Mouse (Mus musculus): Measurements from ENCODE around the gene Rfng. TPM values are rescaled to one million over a fixed set of nuclear protein-coding genes. Genes with fewer than 3 reads are reported as not detected.

Gene Rfng
- polyA plus RNA-seq, 1 experiment from 2014 or later = 23.7 TPM

DNA sequence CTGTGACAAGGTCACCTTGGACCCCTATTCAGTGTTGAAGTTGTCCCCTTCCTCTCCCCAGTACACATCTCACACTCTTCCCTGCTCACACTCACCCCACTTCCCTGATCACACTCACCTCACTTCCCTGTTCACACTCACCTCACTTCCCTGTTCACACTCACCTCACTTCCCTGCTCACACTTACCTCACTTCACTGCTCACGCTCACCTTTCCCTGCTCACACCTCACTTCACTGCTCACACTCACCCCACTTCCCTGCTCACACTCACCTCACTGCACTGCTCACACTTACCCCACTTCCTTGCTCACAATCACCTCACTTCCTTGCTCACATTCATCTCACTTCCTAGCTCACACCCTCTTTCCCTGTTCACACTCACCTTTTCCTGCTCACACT lies 52.6 kb downstream of the Rfng start:
- no peak overlapping the region for H3K4me3 ChIP-seq (ENCODE audit: low read depth, low read length)
- DNase-seq (ENCODE audit: low spot score) (no peak), ATAC-seq (ENCODE audit: insufficient number of reproducible peaks, low FRiP score, low TSS enrichment, low read depth) (no peak)
- WGBS = 97% methylated on average over 1 of the region's 1 CpGs
- no peaks in the 10 kb centered on the region for H3K9me3 ChIP-seq (ENCODE audit: control insufficient read depth, low read length)
- no peak overlapping the region for H3K4me2 ChIP-seq (ENCODE audit: low read depth, severe bottlenecking)
- no peaks in the 10 kb centered on the region for H3K36me3 ChIP-seq (ENCODE audit: control insufficient read depth, insufficient read depth, low read length)
- H3K27me3 ChIP-seq (ENCODE audit: control insufficient read depth, insufficient read depth, low read length) = no peaks in the 10 kb centered on the region
- no peak overlapping the region for H3K27ac ChIP-seq (replicated peaks; ENCODE audit: low read depth, low read length)
- no peak overlapping the region for H3K9ac ChIP-seq (ENCODE audit: low read length)
- H3K4me1 ChIP-seq (ENCODE audit: control insufficient read depth, insufficient read depth, low read length) = 0 out of 2 replicates have a peak, but pooled peaks cover 3% of the 10 kb centered on the region

Other genes starting within 250 kb of the Rfng start
- gene Mcrip1, start 234.5 kb downstream of the Rfng start, polyA plus RNA-seq (2014; fragmentation: Nextera tagmentation; extraction: Ambion mirVana) = 234 and 252 TPM in 2 replicates
- gene Ppp1r27, start 233.1 kb downstream of the Rfng start, polyA plus RNA-seq (2014; fragmentation: Nextera tagmentation; extraction: Ambion mirVana) = 0.47 and 0.85 TPM in 2 replicates
- gene P4hb, start 211.0 kb downstream of the Rfng start, polyA plus RNA-seq (2014; fragmentation: Nextera tagmentation; extraction: Ambion mirVana) = 640 and 656 TPM in 2 replicates
- 593 and 597 TPM in 2 replicates for gene Arhgdia, start 202.6 kb downstream of the Rfng start, polyA plus RNA-seq (2014; fragmentation: Nextera tagmentation; extraction: Ambion mirVana)
- gene Alyref, start 185.8 kb downstream of the Rfng start, polyA plus RNA-seq (2014; fragmentation: Nextera tagmentation; extraction: Ambion mirVana) = 810 and 850 TPM in 2 replicates
- 214 and 223 TPM in 2 replicates for gene Anapc11, start 185.8 kb downstream of the Rfng start, polyA plus RNA-seq (2014; fragmentation: Nextera tagmentation; extraction: Ambion mirVana)
- gene Npb, start 175.7 kb downstream of the Rfng start, polyA plus RNA-seq (2014; fragmentation: Nextera tagmentation; extraction: Ambion mirVana) = 1.4 TPM in 1 of 2 replicates, not detected in the other
- 105 and 111 TPM in 2 replicates for gene Pcyt2, start 166.3 kb downstream of the Rfng start, polyA plus RNA-seq (2014; fragmentation: Nextera tagmentation; extraction: Ambion mirVana)
- 24.6 TPM in 2 replicates for gene Sirt7, start 159.0 kb downstream of the Rfng start, polyA plus RNA-seq (2014; fragmentation: Nextera tagmentation; extraction: Ambion mirVana)
- gene Mafg, start 150.6 kb downstream of the Rfng start, polyA plus RNA-seq (2014; fragmentation: Nextera tagmentation; extraction: Ambion mirVana) = 22.6 and 24.2 TPM in 2 replicates
- gene Pycr1, start 140.4 kb downstream of the Rfng start, polyA plus RNA-seq (2014; fragmentation: Nextera tagmentation; extraction: Ambion mirVana) = 33.3 and 34.2 TPM in 2 replicates
- not detected in 2 replicates for gene Myadml2, start 136.0 kb downstream of the Rfng start, polyA plus RNA-seq (2014; fragmentation: Nextera tagmentation; extraction: Ambion mirVana)
- gene Notum, start 123.0 kb downstream of the Rfng start, polyA plus RNA-seq (2014; fragmentation: Nextera tagmentation; extraction: Ambion mirVana) = 6.6 and 7.5 TPM in 2 replicates
- 122 and 128 TPM in 2 replicates for gene Aspscr1, start 111.2 kb downstream of the Rfng start, polyA plus RNA-seq (2014; fragmentation: Nextera tagmentation; extraction: Ambion mirVana)
- 126 and 127 TPM in 2 replicates for gene Cenpx, start 70.5 kb downstream of the Rfng start, polyA plus RNA-seq (2014; fragmentation: Nextera tagmentation; extraction: Ambion mirVana)
- 44.3 and 47.8 TPM in 2 replicates for gene Lrrc45, start 70.3 kb downstream of the Rfng start, polyA plus RNA-seq (2014; fragmentation: Nextera tagmentation; extraction: Ambion mirVana)
- gene Rac3, start 62.7 kb downstream of the Rfng start, polyA plus RNA-seq (2014; fragmentation: Nextera tagmentation; extraction: Ambion mirVana) = 7.4 and 12.8 TPM in 2 replicates
- gene Dcxr, start 56.9 kb downstream of the Rfng start, polyA plus RNA-seq (2014; fragmentation: Nextera tagmentation; extraction: Ambion mirVana) = 12.4 and 16.5 TPM in 2 replicates
- 6.7 and 7.4 TPM in 2 replicates for gene Cbr2, start 52.1 kb downstream of the Rfng start, polyA plus RNA-seq (2014; fragmentation: Nextera tagmentation; extraction: Ambion mirVana)
- 11.2 and 13.4 TPM in 2 replicates for gene Hmga1b, start 21.4 kb downstream of the Rfng start, polyA plus RNA-seq (2014; fragmentation: Nextera tagmentation; extraction: Ambion mirVana)
- 266 and 275 TPM in 2 replicates for gene Gps1, start 65 bp upstream of the Rfng start, polyA plus RNA-seq (2014; fragmentation: Nextera tagmentation; extraction: Ambion mirVana)
- gene Dus1l, start 12.2 kb upstream of the Rfng start, polyA plus RNA-seq (2014; fragmentation: Nextera tagmentation; extraction: Ambion mirVana) = 87.4 and 95.9 TPM in 2 replicates
- gene Fasn, start 40.3 kb upstream of the Rfng start, polyA plus RNA-seq (2014; fragmentation: Nextera tagmentation; extraction: Ambion mirVana) = 87.3 and 91.8 TPM in 2 replicates
- 5.0 and 5.1 TPM in 2 replicates for gene Ccdc57, start 148.7 kb upstream of the Rfng start, polyA plus RNA-seq (2014; fragmentation: Nextera tagmentation; extraction: Ambion mirVana)
- gene Slc16a3, start 164.3 kb upstream of the Rfng start, polyA plus RNA-seq (2014; fragmentation: Nextera tagmentation; extraction: Ambion mirVana) = 48.2 and 58.1 TPM in 2 replicates
- gene Csnk1d, start 207.1 kb upstream of the Rfng start, polyA plus RNA-seq (2014; fragmentation: Nextera tagmentation; extraction: Ambion mirVana) = 67.1 and 84.5 TPM in 2 replicates